Mouse (Mus musculus) liver, embryonic 14 days (tissue): ENCODE data around the gene Gm13288. TPM values are rescaled to one million over a fixed set of nuclear protein-coding genes. Genes with fewer than 3 reads are reported as not detected.

ENCODE experiments used
- polyA plus RNA-seq: library from polyadenylated mRNA; depleted of rRNA; stranded (reverse); fragments of >200 nt; gene quantifications from 2 replicates; pipeline ENCODE4 v1.2.3, GENCODE M21; 2012; rRNA removed

The Gm13288 gene
- polyA plus RNA-seq, 1 experiment = not detected

Other genes with a start within 250 kb of the Gm13288 start
- not detected in 2 replicates for gene Ifna15, start 247.3 kb upstream of the Gm13288 start, polyA plus RNA-seq
- gene Ifna14, start 233.7 kb upstream of the Gm13288 start, polyA plus RNA-seq = not detected in 2 replicates
- not detected in 2 replicates for gene Ifna9, start 213.1 kb upstream of the Gm13288 start, polyA plus RNA-seq
- not detected in 2 replicates for gene Ifna12, start 202.2 kb upstream of the Gm13288 start, polyA plus RNA-seq
- not detected in 2 replicates for gene C87499, start 171.1 kb upstream of the Gm13288 start, polyA plus RNA-seq
- gene Ifna13, start 161.1 kb upstream of the Gm13288 start, polyA plus RNA-seq = not detected in 2 replicates
- gene Ifna16, start 128.6 kb upstream of the Gm13288 start, polyA plus RNA-seq = not detected in 2 replicates
- gene Ifna2, start 121.6 kb upstream of the Gm13288 start, polyA plus RNA-seq = not detected in 2 replicates
- gene Ifnab, start 114.2 kb upstream of the Gm13288 start, polyA plus RNA-seq = 0.06 TPM in 1 of 2 replicates, not detected in the other
- gene Gm26566, start 83.7 kb upstream of the Gm13288 start, polyA plus RNA-seq = 0.06 and 0.10 TPM in 2 replicates
- gene Klhl9, start 83.1 kb upstream of the Gm13288 start, polyA plus RNA-seq = 9.1 and 11.2 TPM in 2 replicates
- not detected in 2 replicates for gene Gm13271, start 50.7 kb upstream of the Gm13288 start, polyA plus RNA-seq
- gene Gm13283, start 45.4 kb upstream of the Gm13288 start, polyA plus RNA-seq = not detected in 2 replicates
- gene Gm13290, start 31.7 kb upstream of the Gm13288 start, polyA plus RNA-seq = not detected in 2 replicates
- not detected in 2 replicates for gene Gm13289, start 28.6 kb upstream of the Gm13288 start, polyA plus RNA-seq
- gene Gm13272, start 25.7 kb upstream of the Gm13288 start, polyA plus RNA-seq = not detected in 2 replicates
- gene Ifnz, start 23.4 kb upstream of the Gm13288 start, polyA plus RNA-seq = 0.01 TPM in 1 of 2 replicates, not detected in the other
- gene Gm13276, start 19.8 kb upstream of the Gm13288 start, polyA plus RNA-seq = not detected in 2 replicates
- not detected in 2 replicates for gene Gm13277, start 16.9 kb upstream of the Gm13288 start, polyA plus RNA-seq
- gene Gm13278, start 14.0 kb upstream of the Gm13288 start, polyA plus RNA-seq = not detected in 2 replicates
- 0.06 TPM in 1 of 2 replicates, not detected in the other for gene Gm13275, start 11.0 kb upstream of the Gm13288 start, polyA plus RNA-seq
- not detected in 2 replicates for gene Gm13279, start 8.1 kb upstream of the Gm13288 start, polyA plus RNA-seq
- not detected in 2 replicates for gene Gm13285, start 5.9 kb upstream of the Gm13288 start, polyA plus RNA-seq
- gene Gm13287, start 2.3 kb upstream of the Gm13288 start, polyA plus RNA-seq = not detected in 2 replicates
- gene Ifna7, start 10.7 kb downstream of the Gm13288 start, polyA plus RNA-seq = not detected in 2 replicates
- gene Ifna11, start 14.4 kb downstream of the Gm13288 start, polyA plus RNA-seq = not detected in 2 replicates
- not detected in 2 replicates for gene Ifna6, start 21.9 kb downstream of the Gm13288 start, polyA plus RNA-seq
- gene Ifna5, start 30.0 kb downstream of the Gm13288 start, polyA plus RNA-seq = not detected in 2 replicates
- not detected in 2 replicates for gene Ifna4, start 36.3 kb downstream of the Gm13288 start, polyA plus RNA-seq
- not detected in 2 replicates for gene Ifna1, start 44.6 kb downstream of the Gm13288 start, polyA plus RNA-seq
- gene Ifne, start 74.7 kb downstream of the Gm13288 start, polyA plus RNA-seq = not detected in 2 replicates